Mouse (Mus musculus): ENCODE data around the gene Ddb2. TPM values are rescaled to one million over a fixed set of nuclear protein-coding genes. Genes with fewer than 3 reads are reported as not detected.

Gene Ddb2
- polyA plus RNA-seq, 1 experiment = 13.7 TPM

- H3K27me3 ChIP-seq (ENCODE audit: control insufficient read depth, insufficient read depth, low read length) = no peaks in the 10 kb centered on the region
- H3K4me1 ChIP-seq (ENCODE audit: control insufficient read depth, insufficient read depth, low read length) = peaks cover 6% of the 10 kb centered on the region
- TF ChIP-seq POLR2A (IDR thresholded peaks at IDR 0.05; ENCODE audit: control insufficient read depth, low read depth, low read length) (peak; percentile 74), CTCF (IDR thresholded peaks at IDR 0.05; ENCODE audit: control insufficient read depth, insufficient read depth, insufficient replicate concordance, low read depth, low read length) (no peak)
Observed at GRCm38 (mm10) chr2:91202222-91202971, 34.4 kb downstream of the Ddb2 start, which contains the start of the genes Nr1h3 and Acp2. Gene Nr1h3, minus strand, starts transcription at chr2:91202834. Gene Acp2, plus strand, starts transcription at chr2:91202885.

DNA sequence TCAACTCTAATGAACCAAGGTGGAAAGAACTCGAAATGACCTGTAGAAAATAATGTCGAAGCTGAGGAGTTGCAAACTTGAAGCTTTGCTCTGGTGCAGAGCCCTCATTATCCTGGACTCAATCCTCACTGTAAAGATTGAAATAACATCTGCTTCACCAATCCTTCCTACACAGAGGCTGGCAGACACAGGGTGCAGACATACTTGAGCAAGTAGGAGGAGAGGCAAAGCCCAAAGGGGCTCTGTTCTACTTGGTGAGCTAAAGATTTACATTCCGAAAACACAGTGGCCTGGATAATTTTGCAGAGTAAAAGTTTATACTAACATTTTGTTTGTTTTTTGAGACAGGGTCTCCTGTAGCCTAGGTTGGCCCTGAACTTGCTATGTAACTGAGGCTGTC, 37.9 kb downstream of the Ddb2 start:
- Histone ChIP-seq H3K4me1 (ENCODE audit: control insufficient read depth, insufficient read depth, low read length) (peaks cover 24% of the 10 kb centered on the region), H3K4me3 (ENCODE audit: control insufficient read depth, low read depth, low read length) (no peak overlapping the region), H3K27ac (ENCODE audit: control insufficient read depth, insufficient read depth, low read depth, low read length) (no peak overlapping the region), H3K36me3 (ENCODE audit: control insufficient read depth, insufficient read depth, low read length) (no peaks in the 10 kb centered on the region), H3K27me3 (ENCODE audit: control insufficient read depth, insufficient read depth, low read length) (no peaks in the 10 kb centered on the region)
- TF ChIP-seq POLR2A (IDR thresholded peaks at IDR 0.05; ENCODE audit: control insufficient read depth, low read depth, low read length) (no peak), CTCF (IDR thresholded peaks at IDR 0.05; ENCODE audit: control insufficient read depth, insufficient read depth, insufficient replicate concordance, low read depth, low read length) (no peak)

More at GRCm38 (mm10) chr2:91202222-91202971, 34.4 kb downstream of the Ddb2 start, which contains the start of the genes Nr1h3 and Acp2:
- H3K27ac ChIP-seq (ENCODE audit: control insufficient read depth, insufficient read depth, low read depth, low read length) = peak within 1 kb of the TSS; percentile 86
- no peaks in the 10 kb centered on the region; the same call in 1 of the 2 replicates for H3K36me3 ChIP-seq (ENCODE audit: control insufficient read depth, insufficient read depth, low read length)
- H3K4me3 ChIP-seq (ENCODE audit: control insufficient read depth, low read depth, low read length) = peak within 1 kb of the TSS; percentile 97

DNA sequence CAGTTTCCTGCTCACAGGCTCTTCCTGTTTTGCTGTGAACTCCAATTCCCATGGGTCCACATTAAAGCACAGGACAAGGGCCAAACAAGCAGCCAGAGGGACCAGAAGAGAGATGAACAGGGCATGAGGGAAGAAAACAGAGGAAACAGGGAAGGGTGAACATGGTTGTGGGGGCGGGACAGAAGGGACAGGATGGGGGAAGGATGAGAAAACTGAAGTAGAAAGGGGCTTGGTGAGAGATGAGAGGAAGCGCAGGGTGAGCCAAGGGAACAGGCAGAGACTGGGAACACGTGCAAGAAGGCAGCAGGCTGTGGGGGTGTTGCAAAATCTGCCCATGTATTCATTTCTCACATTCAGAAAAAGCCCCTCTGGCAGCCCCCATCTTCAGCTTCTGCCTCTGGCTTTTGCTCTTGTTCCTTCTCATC, 40.2 kb downstream of the Ddb2 start:
- Histone ChIP-seq H3K27ac (ENCODE audit: control insufficient read depth, insufficient read depth, low read depth, low read length) (peak overlapping the region; percentile 42), H3K4me3 (ENCODE audit: control insufficient read depth, low read depth, low read length) (no peak overlapping the region)

DNA sequence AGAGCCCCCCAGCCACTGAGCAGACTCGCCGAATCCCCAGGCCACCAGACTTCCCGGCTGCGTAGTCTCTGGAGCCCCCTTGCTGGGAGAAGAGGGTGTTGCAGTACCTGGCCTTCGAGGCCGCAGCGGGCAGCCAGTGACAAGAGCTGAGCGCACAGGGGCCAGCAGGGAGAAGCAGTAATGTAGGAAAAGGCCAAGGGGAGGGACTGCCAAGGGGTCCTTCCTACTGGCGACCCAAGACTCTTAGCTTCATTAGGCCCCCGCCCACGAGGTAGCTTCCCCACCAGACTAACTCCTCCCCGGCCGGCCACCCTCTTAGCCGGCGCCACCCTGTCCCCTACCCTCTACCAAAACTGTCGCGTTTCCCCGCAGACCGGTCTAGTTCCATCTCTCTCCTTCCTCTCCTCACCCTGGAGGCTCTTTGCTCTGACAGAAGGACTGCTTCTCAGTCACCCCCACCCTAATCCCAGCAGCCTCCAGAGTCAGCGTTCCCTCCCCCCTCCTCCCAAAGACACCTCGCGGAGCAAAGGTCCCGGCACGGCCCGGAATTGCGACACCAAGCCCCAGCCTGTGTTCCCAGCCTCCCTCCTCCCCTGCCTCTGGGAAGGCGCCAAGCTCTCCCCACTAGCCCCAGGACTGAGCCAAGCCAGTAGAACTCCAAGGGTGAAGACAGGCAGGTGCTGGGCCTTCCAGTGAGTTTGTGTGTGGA, 42.0 kb downstream of the Ddb2 start:
- H3K4me1 ChIP-seq (ENCODE audit: control insufficient read depth, insufficient read depth, low read length) = peaks cover 22% of the 10 kb centered on the region
- no peaks in the 10 kb centered on the region for H3K27me3 ChIP-seq (ENCODE audit: control insufficient read depth, insufficient read depth, low read length)
- TF ChIP-seq CTCF (IDR thresholded peaks at IDR 0.05; ENCODE audit: control insufficient read depth, insufficient read depth, insufficient replicate concordance, low read depth, low read length) (peak; percentile 61; the same call in 1 of the 2 replicates), POLR2A (IDR thresholded peaks at IDR 0.05; ENCODE audit: control insufficient read depth, low read depth, low read length) (no peak)
- no peaks in the 10 kb centered on the region for H3K36me3 ChIP-seq (ENCODE audit: control insufficient read depth, insufficient read depth, low read length)
- peak overlapping the region; percentile 54 for H3K4me3 ChIP-seq (ENCODE audit: control insufficient read depth, low read depth, low read length)
- H3K27ac ChIP-seq (ENCODE audit: control insufficient read depth, insufficient read depth, low read depth, low read length) = peak overlapping the region; percentile 36; the same call in 1 of the 2 replicates

More for the DNA sequence above, 40.2 kb downstream of the Ddb2 start:
- H3K27me3 ChIP-seq (ENCODE audit: control insufficient read depth, insufficient read depth, low read length) = no peaks in the 10 kb centered on the region
- no peaks in the 10 kb centered on the region for H3K36me3 ChIP-seq (ENCODE audit: control insufficient read depth, insufficient read depth, low read length)
- TF ChIP-seq CTCF (IDR thresholded peaks at IDR 0.05; ENCODE audit: control insufficient read depth, insufficient read depth, insufficient replicate concordance, low read depth, low read length) (no peak), POLR2A (IDR thresholded peaks at IDR 0.05; ENCODE audit: control insufficient read depth, low read depth, low read length) (no peak)
- H3K4me1 ChIP-seq (ENCODE audit: control insufficient read depth, insufficient read depth, low read length) = peaks cover 20% of the 10 kb centered on the region

DNA sequence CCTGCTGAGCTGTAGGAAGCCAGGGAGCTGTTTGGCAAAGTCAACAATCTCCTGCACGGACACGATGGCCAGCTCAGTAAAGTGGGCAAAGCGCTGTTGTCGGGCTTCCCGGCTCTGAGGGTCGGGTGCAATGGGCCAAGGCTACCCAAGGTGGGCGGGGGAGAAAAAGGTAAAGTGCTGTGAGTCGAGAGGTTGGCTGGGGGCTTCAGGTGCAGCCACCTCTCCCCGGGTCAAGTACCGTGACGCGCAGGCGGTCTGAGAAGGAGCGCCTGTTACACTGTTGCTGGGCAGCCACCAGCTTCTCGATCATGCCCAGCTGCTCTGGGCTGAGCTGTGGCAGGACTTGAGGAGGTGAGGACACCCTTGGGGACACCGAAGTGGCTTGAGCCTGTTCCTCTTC, 46.3 kb downstream of the Ddb2 start:
- Histone ChIP-seq H3K4me3 (ENCODE audit: control insufficient read depth, low read depth, low read length) (no peak overlapping the region), H3K36me3 (ENCODE audit: control insufficient read depth, insufficient read depth, low read length) (no peaks in the 10 kb centered on the region), H3K4me1 (ENCODE audit: control insufficient read depth, insufficient read depth, low read length) (peaks cover 14% of the 10 kb centered on the region), H3K27ac (ENCODE audit: control insufficient read depth, insufficient read depth, low read depth, low read length) (no peak overlapping the region), H3K27me3 (ENCODE audit: control insufficient read depth, insufficient read depth, low read length) (no peaks in the 10 kb centered on the region)
- TF ChIP-seq CTCF (IDR thresholded peaks at IDR 0.05; ENCODE audit: control insufficient read depth, insufficient read depth, insufficient replicate concordance, low read depth, low read length) (no peak), POLR2A (IDR thresholded peaks at IDR 0.05; ENCODE audit: control insufficient read depth, low read depth, low read length) (no peak)

DNA sequence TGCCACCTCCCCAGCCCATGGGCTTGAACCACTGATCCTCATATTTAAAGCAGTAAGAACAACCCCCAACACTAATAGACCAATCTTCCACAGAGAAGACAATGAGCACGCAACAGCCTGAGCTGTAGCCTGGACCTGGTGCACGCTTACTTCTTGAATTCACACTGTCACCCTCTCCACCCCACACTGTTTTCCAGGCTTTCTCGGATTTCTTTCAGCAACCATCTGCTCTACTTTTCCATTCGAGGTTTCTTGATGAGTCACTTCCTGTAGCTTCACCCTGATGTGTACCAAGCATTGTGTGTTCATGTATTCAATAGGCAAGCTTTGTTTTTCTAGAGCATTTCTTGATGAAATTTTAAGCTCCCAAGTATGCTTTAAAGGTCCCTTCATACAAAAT, 49.4 kb downstream of the Ddb2 start:
- H3K4me3 ChIP-seq (ENCODE audit: control insufficient read depth, low read depth, low read length) = no peak overlapping the region
- TF ChIP-seq POLR2A (IDR thresholded peaks at IDR 0.05; ENCODE audit: control insufficient read depth, low read depth, low read length) (no peak), CTCF (IDR thresholded peaks at IDR 0.05; ENCODE audit: control insufficient read depth, insufficient read depth, insufficient replicate concordance, low read depth, low read length) (no peak)
- H3K36me3 ChIP-seq (ENCODE audit: control insufficient read depth, insufficient read depth, low read length) = no peaks in the 10 kb centered on the region
- H3K4me1 ChIP-seq (ENCODE audit: control insufficient read depth, insufficient read depth, low read length) = peaks cover 11% of the 10 kb centered on the region
- no peak overlapping the region for H3K27ac ChIP-seq (ENCODE audit: control insufficient read depth, insufficient read depth, low read depth, low read length)
- no peaks in the 10 kb centered on the region for H3K27me3 ChIP-seq (ENCODE audit: control insufficient read depth, insufficient read depth, low read length)

- Histone ChIP-seq H3K4me3 (ENCODE audit: control insufficient read depth, low read depth, low read length) (no peak overlapping the region), H3K27me3 (ENCODE audit: control insufficient read depth, insufficient read depth, low read length) (no peaks in the 10 kb centered on the region), H3K4me1 (ENCODE audit: control insufficient read depth, insufficient read depth, low read length) (peaks cover 16% of the 10 kb centered on the region), H3K27ac (ENCODE audit: control insufficient read depth, insufficient read depth, low read depth, low read length) (no peak overlapping the region), H3K36me3 (ENCODE audit: control insufficient read depth, insufficient read depth, low read length) (no peaks in the 10 kb centered on the region)
- no peak for TF ChIP-seq CTCF (IDR thresholded peaks at IDR 0.05; ENCODE audit: control insufficient read depth, insufficient read depth, insufficient replicate concordance, low read depth, low read length)
- TF ChIP-seq POLR2A (IDR thresholded peaks at IDR 0.05; ENCODE audit: control insufficient read depth, low read depth, low read length) = no peak
Observed at GRCm38 (mm10) chr2:91186208-91186607, 50.6 kb downstream of the Ddb2 start.
